Mouse (Mus musculus): ENCODE measurements around the gene Chl1.

GRCm38 (mm10) chr6:103615924-103616602, 105.7 kb downstream of the Chl1 start:
- no peak for TF ChIP-seq CTCF (IDR thresholded peaks at IDR 0.05; ENCODE audit: low read depth)
- TF ChIP-seq EP300 (optimal IDR thresholded peaks at IDR 0.05) = no peak
